Mouse (Mus musculus) liver, adult 2 months (tissue): ENCODE measurements around the gene Cd300a.

Experiments
- CTCF ChIP-seq: fragments of 200-500 bp; IDR thresholded peaks from 2 replicates; pipeline ENCODE4 v1.5.1; 2011; ENCODE audit warnings: low read depth, low read length, control low read depth
- POLR2A ChIP-seq: fragments of 200-500 bp; IDR thresholded peaks from 2 replicates; pipeline ENCODE4 v1.6.1; 2011; ENCODE audit warnings: low read length, control low read depth; ENCODE audit not compliant: insufficient read depth; ENCODE audit errors: extremely low read depth

- TF ChIP-seq POLR2A (no peak), CTCF (no peak)
Observed at GRCm38 (mm10) chr11:114889991-114890518, at the start of gene Cd300a.
